Mouse (Mus musculus) ovary, adult 10 weeks (tissue): ENCODE data around the gene Gm4027. TPM values are rescaled to one million over a fixed set of nuclear protein-coding genes. Genes with fewer than 3 reads are reported as not detected.

Experiments
- polyA plus RNA-seq: library from polyadenylated mRNA; stranded (reverse); fragments of 350-450 nt; fragmentation: Illumina TruSeq; extraction: RNeasy Lipid Tissue Mini Kit (QIAGEN cat#74804); gene quantifications from one replicate; pipeline ENCODE4 v1.2.3, GENCODE M21; 2014

Gm4027 gene
- polyA plus RNA-seq: not detected

DNA sequence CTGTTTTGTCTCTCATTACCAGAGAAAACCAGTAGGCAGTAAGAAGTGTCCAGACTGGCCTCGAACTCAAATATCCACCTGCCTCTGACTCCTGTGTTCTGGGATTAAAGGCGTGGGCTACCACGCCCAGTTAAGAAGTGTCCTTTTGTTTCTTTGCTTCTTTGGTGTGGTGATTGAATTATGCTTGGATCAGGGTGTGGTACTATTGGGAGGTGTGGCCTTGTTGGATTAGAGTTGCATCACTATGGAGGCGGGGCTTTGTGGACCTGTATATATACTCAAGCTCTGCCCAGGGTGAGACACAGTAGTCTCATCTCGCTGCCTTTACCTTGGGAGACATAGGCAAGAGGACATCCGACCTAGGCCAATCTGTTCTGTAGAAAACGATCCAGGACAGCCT, at the start of gene Gm4027:
Gene Gm4027, plus strand, starts transcription at position 301 of the 400 bp plus-strand sequence.

GRCm38 (mm10) chr12:87602388-87602787, 16.3 kb upstream of the Gm4027 start, which contains the start of gene Oog1:
TSS of gene Oog1 (plus strand) at chr12:87602688.

GRCm38 (mm10) chr12:87644520-87644919, 25.9 kb downstream of the Gm4027 start, which contains the start of gene Gm16381:
TSS of gene Gm16381 (minus strand) at chr12:87644620.

Other genes with a start within 250 kb of the Gm4027 start
- 164 TPM for gene Sptlc2, start 230.5 kb upstream of the Gm4027 start, polyA plus RNA-seq
- gene Slirp, start 175.0 kb upstream of the Gm4027 start, polyA plus RNA-seq: 120 TPM
- gene Alkbh1, start 174.9 kb upstream of the Gm4027 start, polyA plus RNA-seq: 22.0 TPM
- 128 TPM for gene Snw1, start 146.6 kb upstream of the Gm4027 start, polyA plus RNA-seq
- gene Gm5788, start 124.1 kb upstream of the Gm4027 start, polyA plus RNA-seq: not detected
- not detected for gene Gm8300, start 104.6 kb upstream of the Gm4027 start, polyA plus RNA-seq
- gene Oog1, start 16.2 kb upstream of the Gm4027 start, polyA plus RNA-seq: 51.4 TPM
- not detected for gene Gm16381, start 25.8 kb downstream of the Gm4027 start, polyA plus RNA-seq
- gene Gm21319, start 156.9 kb downstream of the Gm4027 start, polyA plus RNA-seq: not detected
- not detected for gene Gm21936, start 176.6 kb downstream of the Gm4027 start, polyA plus RNA-seq
- gene BB287469, start 197.7 kb downstream of the Gm4027 start, polyA plus RNA-seq: not detected
- gene Gm2001, start 223.5 kb downstream of the Gm4027 start, polyA plus RNA-seq: not detected